Mouse (Mus musculus) cerebellum, postnatal 14 days (tissue): Measurements from ENCODE around the gene Phyhipl.

ENCODE experiments used
- DNase-seq, 2 experiments: peaks; one replicate each; pipeline ENCODE4 v3.0.0; 2021; ENCODE audit warnings: mixed read lengths in 2 of 2

Gene Phyhipl

GRCm38 (mm10) chr10:70532249-70532648 is 123.5 kb downstream of the Phyhipl start:
- peak; percentile 80 to 82 for DNase-seq

GRCm38 (mm10) chr10:70530185-70530823 is 125.5 kb downstream of the Phyhipl start:
- DNase-seq: peak; percentile 49 to 55

DNA sequence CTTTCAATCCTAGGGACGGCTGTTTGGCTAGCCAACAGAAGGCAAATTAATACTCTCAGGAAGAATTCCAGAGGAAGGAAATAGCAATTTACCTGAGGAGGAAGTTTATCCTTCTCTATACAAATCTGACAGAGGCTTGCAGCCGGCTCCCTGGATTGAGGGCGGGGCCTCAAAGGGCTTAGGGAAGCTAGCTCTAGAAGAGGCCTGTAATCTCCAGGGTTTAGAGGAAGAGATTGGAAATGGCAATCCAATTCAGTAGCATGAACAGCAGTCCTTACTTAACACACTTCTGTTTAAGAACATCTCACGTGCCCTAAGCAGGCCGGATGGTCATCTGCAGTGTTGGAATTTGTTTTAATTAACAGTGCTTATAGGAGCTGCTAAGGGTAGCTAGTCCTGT is 134.4 kb downstream of the Phyhipl start:
- DNase-seq: no peak

- DNase-seq: peak; percentile 30 to 52
Observed at GRCm38 (mm10) chr10:70520143-70521131, 135.3 kb downstream of the Phyhipl start.

DNA sequence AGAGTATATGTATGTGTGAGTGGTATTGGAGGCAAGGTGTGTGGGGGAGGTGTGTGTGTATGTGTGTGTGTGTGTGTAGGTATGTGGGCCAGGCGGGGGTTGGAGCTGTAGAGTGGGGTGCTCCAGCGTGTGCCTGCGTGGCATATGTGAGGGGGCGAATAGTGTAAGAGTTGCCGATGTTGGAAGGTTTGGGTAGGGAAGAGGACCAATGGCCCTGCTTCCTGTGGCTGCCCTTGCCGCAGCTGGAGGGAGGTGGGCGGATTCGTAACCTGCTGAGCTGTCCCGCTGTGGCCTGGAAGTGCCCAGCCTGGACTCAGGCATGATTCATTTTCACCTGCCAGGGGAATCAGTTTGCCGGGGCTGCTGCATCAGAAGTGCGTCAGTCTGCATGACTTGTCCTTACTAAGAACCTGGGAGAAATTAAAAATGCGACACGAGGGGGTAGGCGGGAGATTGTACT is 136.1 kb downstream of the Phyhipl start:
- DNase-seq: no peak

DNA sequence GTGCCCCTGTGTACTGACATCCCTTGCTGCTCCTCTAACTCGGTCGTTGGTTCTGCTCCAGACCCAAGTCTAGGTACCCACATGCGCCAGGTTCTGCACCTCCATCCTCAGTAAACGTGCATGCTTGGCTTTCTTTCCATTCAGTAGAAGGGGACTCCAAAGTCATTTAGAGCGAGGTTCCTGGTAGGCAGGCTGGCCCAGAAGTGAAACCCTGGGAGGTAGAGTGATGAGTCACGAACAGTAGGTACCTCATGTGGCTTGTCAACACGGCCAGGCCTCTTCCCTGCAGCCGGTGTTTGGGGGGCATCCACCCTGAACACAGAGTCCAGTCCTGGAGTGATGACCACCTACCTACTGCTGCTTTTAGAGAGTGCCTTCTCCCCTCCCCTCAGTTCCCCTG is 139.1 kb downstream of the Phyhipl start:
- DNase-seq: no peak

- DNase-seq: no peak
Observed at GRCm38 (mm10) chr10:70514848-70515247, 140.9 kb downstream of the Phyhipl start.

DNA sequence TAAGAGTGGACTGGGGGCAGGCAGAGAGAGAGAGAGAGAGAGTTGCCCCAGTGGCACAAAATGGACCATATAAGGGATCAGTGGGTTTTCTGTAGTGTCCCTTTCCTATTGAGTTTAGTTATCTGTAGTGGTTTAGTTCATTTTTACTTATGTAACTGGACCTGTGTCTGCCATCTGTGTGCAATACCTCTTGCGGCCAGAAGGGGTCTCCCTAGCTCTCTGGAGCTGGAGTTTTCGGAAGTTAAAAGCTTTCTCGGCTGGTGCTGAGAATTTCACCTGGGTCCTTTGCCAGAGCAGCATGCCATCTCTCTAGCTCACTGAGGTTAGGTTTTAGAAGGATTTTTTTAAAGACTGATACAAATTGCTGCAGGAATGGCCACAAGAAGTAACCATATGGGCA is 147.9 kb downstream of the Phyhipl start:
- DNase-seq: peak in 1 of 2 experiments; percentile 24
